Mouse (Mus musculus) brown adipose tissue, adult 24 weeks (tissue): ENCODE measurements around the gene Lsm4. TPM values are rescaled to one million over a fixed set of nuclear protein-coding genes. Genes with fewer than 3 reads are reported as not detected.
A peak's percentile ranks its signal among the peaks of the same experiment; 100 is the strongest.

ENCODE experiments used
- H3K27ac ChIP-seq: fragments of 200-500 bp; replicated peaks from 2 replicates; pipeline ENCODE4 v1.5.1; 2012; ENCODE audit warnings: low read depth, mild to moderate bottlenecking, low read length
- H3K4me1 ChIP-seq: fragments of 200-500 bp; 2 replicates; pipeline ENCODE4 v1.6.1; 2012; ENCODE audit warnings: low read length, mixed read lengths; ENCODE audit not compliant: control insufficient read depth, insufficient read depth, insufficient read length
- H3K4me3 ChIP-seq: fragments of 200-500 bp; 2 replicates; pipeline ENCODE4 v1.5.1; 2012; ENCODE audit warnings: low read depth, mild to moderate bottlenecking, low read length, moderate library complexity; ENCODE audit not compliant: insufficient read depth
- polyA plus RNA-seq: library from polyadenylated mRNA; stranded (reverse); fragments of >200 nt; gene quantifications from 2 replicates; pipeline ENCODE4 v1.2.4, GENCODE M21; 2012; ENCODE audit not compliant: missing spikeins, insufficient read depth, insufficient read length

Lsm4 gene
- polyA plus RNA-seq, 1 experiment = 121 TPM

DNA sequence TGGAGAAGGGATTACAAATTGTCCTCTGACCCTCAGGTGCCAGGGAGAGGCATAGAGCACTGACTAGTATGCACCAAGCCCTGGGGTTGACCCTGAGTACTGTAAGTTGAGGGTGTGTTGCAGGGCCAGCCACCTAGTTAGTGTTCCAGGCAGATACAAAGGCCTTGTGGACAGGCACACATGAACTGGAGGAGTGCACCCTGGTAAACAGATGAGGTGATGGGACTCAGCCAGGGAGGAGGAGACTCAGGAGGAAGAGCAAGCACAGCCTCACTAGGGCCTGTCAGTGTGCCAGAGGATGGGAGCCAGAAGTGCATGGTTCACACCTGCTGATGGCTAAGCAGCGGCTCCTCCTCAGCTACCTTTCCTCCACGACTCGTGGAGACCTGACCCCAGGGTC, 7.0 kb downstream of the Lsm4 start:
- no peak overlapping the region for H3K4me3 ChIP-seq
- no peak overlapping the region for H3K27ac ChIP-seq
- no peaks in the 10 kb centered on the region for H3K4me1 ChIP-seq

DNA sequence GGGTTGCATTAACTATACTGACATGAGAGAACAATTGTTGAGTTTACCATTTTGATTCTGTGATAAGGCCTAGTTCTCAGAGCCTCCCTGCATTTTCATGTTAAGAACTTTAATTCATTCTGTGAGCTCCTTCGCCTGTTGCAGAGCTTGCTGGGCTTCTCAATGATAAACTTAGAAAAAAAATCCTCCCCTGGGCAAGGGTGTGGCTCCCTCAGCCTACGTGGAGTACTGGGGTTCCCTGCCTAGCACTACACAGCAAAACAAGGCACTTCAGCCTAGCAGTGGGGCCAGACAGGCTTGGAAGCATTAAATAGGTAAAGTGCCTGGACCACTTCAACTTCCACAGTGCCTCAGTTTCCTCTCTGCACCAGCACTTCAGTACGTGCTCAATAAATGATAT, 8.4 kb downstream of the Lsm4 start:
- H3K4me1 ChIP-seq = no peaks in the 10 kb centered on the region
- no peak overlapping the region for H3K4me3 ChIP-seq
- no peak overlapping the region for H3K27ac ChIP-seq

DNA sequence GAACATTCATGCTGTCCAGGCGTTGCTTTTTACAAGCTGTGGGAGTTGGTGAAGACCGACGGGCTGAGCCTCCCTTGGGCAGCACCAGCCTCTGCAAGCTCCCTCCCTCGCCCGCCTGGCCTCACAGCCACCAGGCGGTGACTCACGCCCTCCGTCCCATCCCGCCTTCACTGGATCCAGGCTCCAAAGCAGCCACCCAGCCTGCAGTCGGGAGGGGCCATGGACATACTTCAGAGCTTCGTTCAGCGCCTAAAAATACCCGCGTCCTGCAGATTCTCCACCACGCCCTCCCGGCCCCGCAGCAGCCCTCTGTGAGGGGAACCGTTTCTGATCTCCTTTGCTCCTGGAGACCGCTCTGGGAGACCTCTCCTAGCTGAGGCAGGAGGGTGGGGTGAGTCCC, 9.1 kb downstream of the Lsm4 start:
- Histone ChIP-seq H3K4me3 (no peak overlapping the region), H3K4me1 (no peaks in the 10 kb centered on the region), H3K27ac (no peak overlapping the region)

DNA sequence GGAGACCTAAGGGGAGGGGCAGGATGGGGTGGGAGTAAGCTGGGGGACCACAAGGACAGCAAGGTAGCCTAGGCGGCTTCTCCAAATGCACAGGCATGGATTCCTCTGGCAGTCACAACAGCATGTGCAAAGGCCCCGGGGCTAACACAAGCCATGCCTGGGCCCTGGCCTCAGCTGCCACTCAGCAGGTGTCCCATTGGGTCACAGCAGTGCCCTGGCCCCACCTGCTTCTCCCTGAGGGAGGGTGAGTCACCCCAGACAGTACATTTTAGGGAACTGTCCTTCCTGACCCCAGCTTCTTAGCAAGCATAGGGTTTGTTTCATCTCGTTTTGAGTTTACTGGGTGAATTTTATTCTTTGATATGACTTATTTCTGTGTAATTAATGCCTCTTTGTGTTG, 9.6 kb downstream of the Lsm4 start:
- Histone ChIP-seq H3K4me1 (peaks cover 3% of the 10 kb centered on the region; the same call in 1 of the 2 replicates), H3K27ac (no peak overlapping the region), H3K4me3 (no peak overlapping the region)

DNA sequence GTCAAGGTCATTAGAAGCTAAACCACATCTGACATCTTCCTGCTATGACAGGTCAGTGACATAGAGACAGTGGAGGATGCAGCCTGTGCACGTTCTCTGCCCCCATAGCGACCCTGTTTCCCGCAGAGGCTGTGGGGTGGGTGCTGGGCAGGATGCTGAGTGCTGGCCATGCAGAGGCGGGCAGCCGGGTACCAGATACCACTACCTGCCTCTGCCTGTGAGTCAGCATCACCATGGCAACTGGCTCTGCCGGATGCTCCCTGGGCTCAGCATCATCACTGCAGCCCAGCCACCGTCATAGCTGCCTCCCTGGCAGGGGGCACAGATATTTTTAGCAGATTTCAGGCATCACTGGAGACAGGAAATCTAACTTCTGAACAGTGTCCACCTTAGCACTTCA, 11.2 kb downstream of the Lsm4 start:
- Histone ChIP-seq H3K27ac (no peak overlapping the region), H3K4me1 (peaks cover 3% of the 10 kb centered on the region; the same call in 1 of the 2 replicates), H3K4me3 (no peak overlapping the region)

DNA sequence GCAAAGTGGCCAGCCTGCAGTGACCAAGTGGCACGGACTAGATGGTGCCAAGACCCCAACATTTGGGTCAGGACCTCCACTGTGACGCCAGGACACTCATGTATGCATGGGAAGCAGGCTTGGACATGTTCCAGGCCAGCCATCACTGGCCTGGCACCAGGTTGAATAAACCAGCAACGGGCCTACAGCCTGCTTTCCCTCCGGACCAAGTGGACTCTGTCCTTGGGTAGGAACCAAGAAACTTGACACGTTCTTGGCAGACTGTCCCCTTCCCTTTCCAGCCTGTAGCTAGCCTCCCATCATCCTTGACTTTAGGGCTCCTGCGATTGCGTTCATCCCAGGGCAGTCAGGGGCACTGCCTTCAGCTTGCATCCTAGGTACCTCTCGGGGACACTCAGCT, 14.5 kb downstream of the Lsm4 start:
- Histone ChIP-seq H3K4me3 (no peak overlapping the region), H3K4me1 (peaks cover 6% of the 10 kb centered on the region; the same call in 1 of the 2 replicates), H3K27ac (no peak overlapping the region)

DNA sequence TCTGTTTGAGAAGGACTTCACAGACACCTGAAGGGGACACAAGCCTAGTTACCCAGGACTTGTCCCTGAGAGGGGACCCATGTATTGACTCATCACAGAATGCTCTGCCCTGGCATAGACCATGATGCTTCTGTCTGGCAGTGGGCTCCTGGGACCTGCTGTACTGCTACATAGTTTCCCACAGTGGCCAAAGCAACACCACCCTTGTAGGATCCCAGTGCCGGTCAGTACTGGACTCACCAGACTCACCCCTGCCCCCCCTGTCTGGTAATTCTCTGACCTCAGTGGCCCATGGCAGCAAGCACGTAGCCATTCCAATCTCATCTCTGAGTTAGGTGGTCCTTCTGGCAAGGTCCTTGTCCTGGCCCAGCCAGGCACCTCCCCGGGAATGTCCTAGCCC, 15.1 kb downstream of the Lsm4 start:
- Histone ChIP-seq H3K4me3 (no peak overlapping the region), H3K4me1 (peaks cover 6% of the 10 kb centered on the region; the same call in 1 of the 2 replicates), H3K27ac (no peak overlapping the region)

DNA sequence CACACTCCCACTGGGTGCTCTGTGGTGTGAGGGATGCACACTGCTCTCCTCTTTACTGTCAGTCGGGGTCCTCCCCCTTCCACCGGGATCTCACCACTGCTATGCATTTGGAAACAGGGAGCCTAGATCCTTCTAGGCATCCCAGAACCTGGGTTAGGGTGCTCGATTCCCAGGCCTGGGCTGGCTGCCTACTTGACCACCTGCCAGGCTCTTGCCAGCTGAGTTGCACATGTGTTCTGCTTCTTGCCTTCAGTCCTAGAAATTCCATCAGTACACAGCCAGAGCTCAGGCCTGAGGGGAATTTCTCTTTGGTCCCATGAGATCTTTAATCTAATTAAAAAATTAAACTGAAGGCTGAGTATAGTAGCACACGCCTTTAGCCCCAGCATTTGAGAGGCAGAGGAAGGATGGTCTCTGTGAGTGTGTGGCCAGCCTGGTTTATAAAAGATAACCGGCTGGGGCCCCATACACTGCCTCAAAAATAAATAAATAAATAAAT, 16.9 kb downstream of the Lsm4 start:
- no peak overlapping the region for H3K4me3 ChIP-seq
- H3K4me1 ChIP-seq = peaks cover 6% of the 10 kb centered on the region; the same call in 1 of the 2 replicates
- no peak overlapping the region for H3K27ac ChIP-seq

DNA sequence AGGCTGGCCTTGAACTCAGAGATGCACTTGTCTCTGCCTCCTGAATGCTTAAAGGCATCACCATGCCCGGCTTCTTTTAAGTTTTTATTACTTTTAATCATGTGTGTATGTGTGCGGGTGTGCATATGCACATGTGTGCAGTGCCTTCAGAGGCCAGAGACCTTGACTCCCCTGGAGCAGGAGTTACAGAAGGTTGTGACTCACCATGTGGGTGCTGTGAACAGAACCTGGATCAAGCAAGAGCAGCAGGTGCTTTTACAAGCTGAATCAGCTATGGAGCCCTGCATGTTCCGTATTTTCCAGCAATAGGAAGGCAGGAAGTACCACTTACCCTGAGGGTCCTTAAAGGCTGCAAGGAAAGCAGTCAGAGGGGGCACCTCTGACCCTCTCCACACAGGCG, 18.2 kb downstream of the Lsm4 start:
- no peak overlapping the region for H3K27ac ChIP-seq
- no peak overlapping the region for H3K4me3 ChIP-seq
- peaks cover 14% of the 10 kb centered on the region for H3K4me1 ChIP-seq

DNA sequence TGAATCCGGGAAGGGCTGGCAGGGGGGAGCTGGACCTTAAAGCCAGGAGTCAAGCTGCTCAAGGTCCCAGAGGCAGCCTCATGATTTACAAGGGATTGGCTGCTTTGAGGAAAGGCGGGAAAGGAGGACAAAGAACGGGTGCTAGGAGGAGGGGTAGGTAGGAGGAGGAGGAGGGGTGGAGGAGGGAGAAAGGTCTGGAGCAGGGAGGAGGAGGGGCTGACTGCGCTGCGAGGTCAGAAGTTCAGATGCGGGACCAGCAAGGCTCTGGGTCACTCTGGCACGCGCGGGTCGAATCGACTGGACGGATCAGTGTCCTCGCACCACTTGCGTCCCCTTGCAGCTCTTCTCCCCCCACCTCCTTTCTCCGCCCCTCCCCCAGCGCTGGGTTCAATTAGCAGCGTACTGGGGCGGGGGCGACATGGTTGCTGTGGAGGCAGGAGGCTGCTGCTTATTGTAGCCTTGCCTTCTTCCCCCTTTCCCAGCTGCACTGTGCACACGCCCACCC, 18.7 kb downstream of the Lsm4 start:
- no peak overlapping the region for H3K27ac ChIP-seq

DNA sequence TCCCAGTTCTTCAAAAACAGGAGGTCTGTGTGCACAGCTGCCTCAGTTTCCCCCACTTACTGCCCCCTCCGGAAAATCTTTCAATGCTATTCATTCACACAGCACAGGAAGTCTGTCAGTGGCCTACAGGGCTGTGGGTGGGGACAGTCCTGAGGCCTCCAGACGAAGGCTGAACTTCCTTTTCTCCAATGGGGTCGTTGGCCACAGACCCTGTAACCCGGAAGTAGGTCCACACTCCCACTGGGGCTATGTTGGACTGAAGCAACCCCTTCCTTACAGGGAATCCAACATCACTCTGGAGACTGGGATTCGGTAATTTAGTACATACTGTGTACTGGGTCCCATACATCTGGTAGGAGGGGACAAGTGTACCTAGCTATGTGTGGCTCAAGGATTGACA, 20.6 kb downstream of the Lsm4 start:
- H3K27ac ChIP-seq = no peak overlapping the region

More for the DNA sequence above, 18.7 kb downstream of the Lsm4 start:
- peaks cover 14% of the 10 kb centered on the region for H3K4me1 ChIP-seq
- H3K4me3 ChIP-seq = no peak overlapping the region

DNA sequence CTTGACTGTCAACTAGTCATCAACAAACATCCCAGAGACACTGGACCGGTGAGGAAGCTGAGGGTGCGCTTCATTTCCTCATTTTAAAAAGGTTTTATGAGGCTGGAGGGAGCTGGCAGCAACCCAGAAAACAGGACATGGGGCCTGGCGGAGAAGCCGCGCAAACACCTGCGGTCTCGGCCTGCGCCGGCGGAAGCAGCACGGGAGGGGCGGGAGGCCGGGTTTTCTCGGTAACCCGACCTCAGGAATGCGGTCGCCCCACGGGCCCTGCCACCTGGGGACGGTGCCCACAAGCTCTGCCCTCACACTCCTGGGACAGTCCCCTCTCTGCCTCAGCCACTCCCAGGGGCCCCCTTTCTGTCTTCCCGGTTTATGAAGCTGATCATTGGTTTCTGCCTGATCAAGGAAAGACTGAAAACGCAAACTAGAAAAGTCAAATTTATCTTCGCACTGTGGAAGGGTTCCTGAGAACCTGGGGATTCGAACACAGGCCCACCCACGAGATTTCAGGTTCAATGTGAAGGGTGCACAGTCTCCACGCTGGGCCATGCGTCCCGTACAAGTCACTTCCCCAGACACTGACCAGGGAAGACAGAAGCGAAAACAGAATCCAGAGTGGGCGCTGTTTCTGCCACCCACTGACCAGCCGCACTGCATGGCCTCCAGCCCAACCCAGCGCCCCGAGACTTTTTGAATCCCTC, 22.4 kb downstream of the Lsm4 start:
- Histone ChIP-seq H3K4me3 (0 out of 2 replicates have a peak overlapping the region, but pooled peaks have one; percentile 18), H3K4me1 (peaks cover 23% of the 10 kb centered on the region), H3K27ac (peak overlapping the region; percentile 68)

More for the DNA sequence above, 20.6 kb downstream of the Lsm4 start:
- peaks cover 23% of the 10 kb centered on the region for H3K4me1 ChIP-seq
- H3K4me3 ChIP-seq = no peak overlapping the region

DNA sequence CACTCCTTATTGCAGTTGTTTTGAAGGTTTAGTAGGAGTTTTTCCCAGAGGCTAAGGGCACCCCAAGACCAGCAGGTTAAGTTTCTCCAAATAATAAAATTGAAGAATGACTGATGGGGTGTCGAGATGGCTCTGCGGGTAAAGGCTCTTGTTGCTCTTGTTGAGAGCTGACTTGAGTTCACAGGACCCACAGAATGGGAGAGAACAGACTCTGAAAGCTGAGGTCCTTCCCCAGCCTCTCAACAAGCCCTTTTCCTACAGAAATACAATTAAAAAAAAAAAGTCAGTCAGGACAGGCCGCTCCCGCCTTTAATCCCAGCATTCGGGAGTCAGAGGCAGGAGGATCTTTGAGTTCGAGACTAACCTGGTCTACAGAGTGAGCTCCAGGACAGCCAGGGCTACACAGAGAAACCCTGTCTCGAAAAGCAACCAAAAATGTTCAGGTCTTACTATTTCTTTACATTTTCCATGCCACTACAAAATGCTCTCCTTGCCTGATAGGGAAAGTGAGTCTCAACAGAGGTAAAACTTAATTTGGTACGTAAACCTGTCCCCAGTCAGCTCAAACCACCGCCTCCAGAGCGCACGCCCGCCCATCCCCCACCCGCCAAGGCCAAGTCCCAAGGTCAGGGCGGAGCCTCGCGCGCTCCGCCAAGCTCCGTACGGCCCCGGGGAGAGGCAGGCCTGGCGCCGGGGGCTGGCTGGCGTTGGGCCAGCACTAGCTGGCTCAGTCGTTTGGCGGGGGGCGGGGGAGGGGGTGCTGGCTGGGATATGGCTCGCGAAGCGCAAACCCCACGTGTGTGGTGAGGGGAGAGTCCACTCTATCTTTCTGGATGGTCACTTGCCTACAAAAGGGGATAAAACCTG, 23.2 kb downstream of the Lsm4 start:
- H3K27ac ChIP-seq = peak overlapping the region; percentile 68
- peaks cover 23% of the 10 kb centered on the region for H3K4me1 ChIP-seq
- no peak overlapping the region for H3K4me3 ChIP-seq

DNA sequence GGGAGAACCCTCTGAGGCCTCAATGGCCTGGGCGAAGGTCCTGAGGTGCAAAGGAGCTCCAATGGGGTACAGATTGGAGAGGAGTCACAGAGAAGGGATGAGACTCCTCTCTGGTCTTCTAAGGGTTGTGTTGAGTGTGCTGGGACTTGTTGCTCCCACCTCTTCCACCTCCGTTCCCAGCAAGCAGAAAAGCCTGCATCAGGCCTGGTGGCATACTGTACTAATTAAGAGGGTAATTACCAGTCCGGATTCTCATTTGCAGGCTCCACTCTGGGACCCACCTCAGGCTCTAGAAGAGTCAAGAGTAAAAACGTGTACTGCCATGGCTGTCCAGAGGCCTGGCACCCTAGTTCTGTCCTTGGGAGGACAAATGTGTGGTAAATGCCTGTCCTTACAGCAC, 23.9 kb downstream of the Lsm4 start:
- peak overlapping the region; percentile 99 for H3K27ac ChIP-seq
- H3K4me1 ChIP-seq = peaks cover 22% of the 10 kb centered on the region
- no peak overlapping the region for H3K4me3 ChIP-seq
